Mouse (Mus musculus) ES-E14 (cell line): ENCODE measurements at regions not wholly inside any gene's neighbourhood (a gene's known extent, or its start where the extent isn't known, plus 50 kb on each side); places are given as distances from the start of the nearest gene placed in this dataset.

Experiments
- DNase-seq: peaks from one replicate; pipeline ENCODE4 v3.0.0-alpha.2; 2013; ENCODE audit warnings: low read depth, low spot score
- H3K27ac ChIP-seq: 2 replicates; pipeline ENCODE4 v1.5.1; 2012; ENCODE audit warnings: low read depth, mild to moderate bottlenecking, low read length, moderate library complexity, mixed read lengths; ENCODE audit not compliant: poor library complexity, insufficient read depth, severe bottlenecking
- H3K36me3 ChIP-seq: 2 replicates; pipeline ENCODE4 v1.6.1; 2012; ENCODE audit warnings: mild to moderate bottlenecking, low read length, moderate library complexity, mixed read lengths; ENCODE audit not compliant: control insufficient read depth, poor library complexity, insufficient read depth, severe bottlenecking
- H3K4me1 ChIP-seq, 2 experiments: fragments of 150-350 bp in 1 of 2; sonication (generic) in 1 of 2; 2 replicates each; pipeline ENCODE4 v1.6.1; 2012; ENCODE audit warnings: low read length in 2 of 2, mild to moderate bottlenecking in 1 of 2, mixed read lengths in 1 of 2; ENCODE audit not compliant: control insufficient read depth in 2 of 2, insufficient read depth in 2 of 2, poor library complexity in 1 of 2
- H3K4me3 ChIP-seq, 2 experiments: fragments of 150-350 bp in 1 of 2; sonication (generic) in 1 of 2; 2 replicates each; pipeline ENCODE4 v1.5.1; 2012; ENCODE audit warnings: low read length in 2 of 2, low read depth in 1 of 2, mild to moderate bottlenecking in 1 of 2, mixed read lengths in 1 of 2; ENCODE audit not compliant: insufficient read depth in 1 of 2, poor library complexity in 1 of 2, severe bottlenecking in 1 of 2
- H3K9ac ChIP-seq: 2 replicates; pipeline ENCODE4 v1.6.1; 2012; ENCODE audit warnings: low read depth, mild to moderate bottlenecking, low read length, mixed read lengths; ENCODE audit not compliant: poor library complexity, insufficient read depth, severe bottlenecking
- H3K9me3 ChIP-seq: fragments of 150-350 bp; sonication (generic); 2 replicates; pipeline ENCODE4 v1.6.1; 2012; ENCODE audit warnings: low read depth, mild to moderate bottlenecking, low read length; ENCODE audit not compliant: control insufficient read depth, insufficient read depth
- CHD2 ChIP-seq: IDR thresholded peaks from 2 replicates; pipeline ENCODE4 v1.6.1; 2014; ENCODE audit warnings: mild to moderate bottlenecking, low read depth, low read length, inconsistent platforms
- HCFC1 ChIP-seq: IDR thresholded peaks from 2 replicates; pipeline ENCODE4 v1.6.1; 2012; ENCODE audit warnings: low read length, inconsistent platforms, borderline replicate concordance; ENCODE audit not compliant: insufficient read depth
- MAFK ChIP-seq: IDR thresholded peaks from 2 replicates; pipeline ENCODE4 v1.6.1; 2014; ENCODE audit warnings: mild to moderate bottlenecking, low read depth, low read length, inconsistent platforms; ENCODE audit not compliant: insufficient read depth
- ZC3H11A ChIP-seq: IDR thresholded peaks from 2 replicates; pipeline ENCODE4 v1.6.1; 2012; ENCODE audit warnings: low read depth, mild to moderate bottlenecking, inconsistent platforms, low read length, borderline replicate concordance
- ZNF384 ChIP-seq: IDR thresholded peaks from 2 replicates; pipeline ENCODE4 v1.6.1; 2012; ENCODE audit warnings: low read depth, low read length, inconsistent platforms
- in situ Hi-C, 2 experiments: fragments of 600-800 bp; cut with MboI; formaldehyde crosslinking; loops; one replicate each; pipeline ENCODE4 v1.15.1; 2025; ENCODE audit warnings: low sequenced_read_pairs in 2 of 2, inconsistent platforms in 1 of 2; ENCODE audit not compliant: unreplicated experiment in 2 of 2

- in situ Hi-C loops, result no loop called here
- no peak for DNase-seq
- H3K27ac ChIP-seq, result no peak overlapping the region
- H3K9ac ChIP-seq, result no peak overlapping the region
- no peaks in the 10 kb centered on the region for H3K4me1 ChIP-seq
- H3K36me3 ChIP-seq, result no peaks in the 10 kb centered on the region
- TF ChIP-seq CHD2, result no peak
- no peak for TF ChIP-seq ZNF384
- TF ChIP-seq MAFK, result no peak
- no peak for TF ChIP-seq HCFC1
- no peak for TF ChIP-seq ZC3H11A
- no peak overlapping the region for H3K4me3 ChIP-seq
- no peaks in the 10 kb centered on the region for H3K9me3 ChIP-seq
These were observed 276.4 kb downstream of the Glrx3 start for GRCm38 (mm10) chr7:137713856-137714255.

GRCm38 (mm10) chr7:137714318-137714962 is 277.0 kb downstream of the Glrx3 start:
- in situ Hi-C loops, result no loop called here
- TF ChIP-seq HCFC1, result no peak
- no peak for TF ChIP-seq ZC3H11A
- TF ChIP-seq ZNF384, result no peak
- TF ChIP-seq MAFK, result no peak
- no peak for TF ChIP-seq CHD2

GRCm38 (mm10) chr7:137715126-137715900 is 277.9 kb downstream of the Glrx3 start:
- H3K4me3 ChIP-seq, result no peak overlapping the region
- in situ Hi-C loops, result no loop called here
- H3K9ac ChIP-seq, result no peak overlapping the region
- no peak for TF ChIP-seq CHD2
- no peak for TF ChIP-seq MAFK
- TF ChIP-seq ZNF384, result no peak
- TF ChIP-seq ZC3H11A, result no peak
- TF ChIP-seq HCFC1, result no peak
- H3K36me3 ChIP-seq, result no peaks in the 10 kb centered on the region
- H3K9me3 ChIP-seq, result no peaks in the 10 kb centered on the region
- no peaks in the 10 kb centered on the region for H3K4me1 ChIP-seq
- no peak overlapping the region for H3K27ac ChIP-seq
- DNase-seq, result no peak

More at GRCm38 (mm10) chr7:137714318-137714962, 277.0 kb downstream of the Glrx3 start:
- H3K27ac ChIP-seq, result no peak overlapping the region
- H3K4me1 ChIP-seq, result no peaks in the 10 kb centered on the region
- H3K36me3 ChIP-seq, result no peaks in the 10 kb centered on the region
- no peaks in the 10 kb centered on the region for H3K9me3 ChIP-seq
- no peak for DNase-seq
- H3K4me3 ChIP-seq, result no peak overlapping the region
- H3K9ac ChIP-seq, result no peak overlapping the region

- H3K27ac ChIP-seq, result no peak overlapping the region
- H3K9me3 ChIP-seq, result no peaks in the 10 kb centered on the region
- DNase-seq, result no peak
- H3K36me3 ChIP-seq, result no peaks in the 10 kb centered on the region
- in situ Hi-C loops, result no loop called here
- TF ChIP-seq HCFC1, result no peak
- no peak for TF ChIP-seq CHD2
- no peak for TF ChIP-seq ZC3H11A
- TF ChIP-seq ZNF384, result no peak
- no peak for TF ChIP-seq MAFK
- H3K4me3 ChIP-seq, result no peak overlapping the region
- no peak overlapping the region for H3K9ac ChIP-seq
- no peaks in the 10 kb centered on the region for H3K4me1 ChIP-seq
These were observed 286.1 kb downstream of the Glrx3 start for GRCm38 (mm10) chr7:137723361-137724040.
